Mouse (Mus musculus): ENCODE measurements around the gene Rhobtb3. TPM values are rescaled to one million over a fixed set of nuclear protein-coding genes. Genes with fewer than 3 reads are reported as not detected.

Gene Rhobtb3
- total RNA-seq, 2 experiments from 2014 or later = 29.7 to 33.7 TPM

Other genes starting within 250 kb of the Rhobtb3 start
- gene Ell2, start 237.2 kb downstream of the Rhobtb3 start, total RNA-seq (2021) = 10 to 100 TPM in 1 of 2 experiments, 1 to 10 TPM in 1; 9.3 to 10.9 TPM
- gene Glrx, start 104.1 kb downstream of the Rhobtb3 start, total RNA-seq (2021) = 10 to 100 TPM; 35.0 to 36.1 TPM
- 1 to 10 TPM in 1 of 2 experiments, under 1 TPM in 1; 0.68 to 1.3 TPM for gene Spata9, start 23.2 kb upstream of the Rhobtb3 start, total RNA-seq (2021)
- 10 to 100 TPM; 14.2 to 15.1 TPM for gene Rfesd, start 74.8 kb upstream of the Rhobtb3 start, total RNA-seq (2021)
- gene Gpr150, start 113.1 kb upstream of the Rhobtb3 start, total RNA-seq (2021) = 1 to 10 TPM; 2.8 to 2.9 TPM
- gene Arsk, start 154.7 kb upstream of the Rhobtb3 start, total RNA-seq (2021) = 1 to 10 TPM; 4.0 to 5.7 TPM
- gene Ttc37, start 154.8 kb upstream of the Rhobtb3 start, total RNA-seq (2021) = 10 to 100 TPM; 24.4 to 28.2 TPM

All from left cerebral cortex, postnatal 4 days (tissue).